Mouse (Mus musculus) ES-CJ7 (cell line): ENCODE measurements around the gene Tent5d.

Experiments
- DNase-seq: peaks from one replicate; pipeline ENCODE4 v3.0.0; 2011; ENCODE audit warnings: low read depth, low spot score

Gene Tent5d

GRCm38 (mm10) chrX:107792290-107792689, at the start of gene Tent5d:
TSS of gene Tent5d (plus strand) at chrX:107792590.
- DNase-seq = no peak

- DNase-seq = peak; percentile 5
These were observed 24.5 kb upstream of the Tent5d start for GRCm38 (mm10) chrX:107767896-107768295.

- DNase-seq = no peak
These were observed 2.3 kb upstream of the Tent5d start for GRCm38 (mm10) chrX:107790136-107790535.

GRCm38 (mm10) chrX:107790750-107791493, 1.5 kb upstream of the Tent5d start:
- DNase-seq = no peak

DNA sequence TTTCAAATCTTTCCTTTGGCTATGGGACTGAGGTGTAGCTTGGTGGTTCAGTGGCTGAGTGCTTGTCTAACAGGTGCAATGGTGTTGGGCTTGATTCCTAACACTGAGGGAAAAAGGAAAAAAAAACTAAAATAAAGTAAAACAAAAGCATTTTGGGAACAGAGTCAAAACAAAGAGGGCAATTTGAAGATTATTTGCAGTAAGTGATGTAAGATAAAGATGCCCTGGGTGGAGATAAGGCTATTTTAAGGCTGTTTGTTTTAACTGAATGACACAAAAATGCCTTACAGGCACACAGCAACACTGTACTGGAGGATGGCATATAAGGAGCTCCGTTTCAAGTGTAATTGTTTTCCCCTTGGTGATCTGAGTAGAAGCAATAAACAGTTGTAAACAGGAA, 3.4 kb downstream of the Tent5d start:
- DNase-seq = no peak

DNA sequence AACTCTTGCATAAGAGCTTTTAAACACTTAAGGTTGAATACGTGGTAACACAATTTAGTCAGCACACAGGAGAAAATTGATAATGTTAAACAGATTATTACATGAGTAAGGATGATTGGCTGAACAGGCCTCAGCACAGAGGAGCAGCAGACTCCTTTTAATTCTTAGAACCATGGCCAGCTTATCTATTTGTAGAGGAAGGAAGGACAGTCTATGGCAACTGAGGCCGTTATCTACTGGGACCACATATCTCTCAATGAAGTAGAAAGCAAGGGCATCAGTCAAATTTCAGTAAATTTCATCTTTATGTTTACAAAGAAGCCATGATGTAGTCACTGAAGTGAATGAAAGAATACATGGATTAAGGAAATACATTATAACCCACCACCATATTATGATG, 4.5 kb downstream of the Tent5d start:
- DNase-seq = no peak

- DNase-seq = no peak
These were observed 19.7 kb downstream of the Tent5d start for GRCm38 (mm10) chrX:107812120-107812519.

DNA sequence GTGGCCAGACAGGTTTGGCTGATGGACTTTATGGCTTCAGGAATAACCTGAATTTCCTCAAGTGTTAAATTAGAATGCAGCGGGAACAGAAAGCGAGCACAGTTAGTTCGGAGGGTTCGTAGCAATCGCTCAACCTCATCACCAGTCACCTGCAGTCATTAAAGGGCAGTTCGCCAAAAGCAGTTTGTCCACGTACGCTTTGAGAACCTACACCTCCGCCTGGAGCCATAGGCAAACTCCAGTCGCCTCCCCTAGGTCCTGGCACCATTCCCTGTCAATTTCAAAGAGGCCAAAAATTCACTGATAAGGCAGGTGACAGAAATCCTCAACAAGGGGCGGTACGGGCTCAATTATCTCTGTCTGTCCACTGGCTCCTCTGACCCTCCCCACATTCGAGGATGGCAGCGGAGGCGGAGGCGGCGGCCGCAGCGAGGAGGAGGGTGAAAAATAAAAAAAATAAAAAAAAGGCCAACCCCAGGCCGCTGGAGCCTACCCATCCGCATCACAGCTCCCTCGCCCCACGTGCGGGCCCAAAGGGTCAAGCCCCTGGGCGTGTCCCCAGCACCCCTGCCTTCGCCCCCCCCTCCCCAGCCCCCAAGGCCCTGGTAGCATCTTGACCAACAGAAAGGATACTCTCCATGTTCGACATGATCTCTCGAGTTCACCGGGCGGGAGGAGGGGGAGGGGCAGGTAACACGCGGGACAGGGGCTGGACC, 23.3 kb downstream of the Tent5d start:
- peak; percentile 1 for DNase-seq

GRCm38 (mm10) chrX:107816218-107816554, 23.8 kb downstream of the Tent5d start, which contains the start of gene 2610002M06Rik:
TSS of gene 2610002M06Rik (minus strand) at chrX:107816334.
- DNase-seq = peak; percentile 86

GRCm38 (mm10) chrX:107816726-107817125, 24.3 kb downstream of the Tent5d start:
- DNase-seq = no peak

DNA sequence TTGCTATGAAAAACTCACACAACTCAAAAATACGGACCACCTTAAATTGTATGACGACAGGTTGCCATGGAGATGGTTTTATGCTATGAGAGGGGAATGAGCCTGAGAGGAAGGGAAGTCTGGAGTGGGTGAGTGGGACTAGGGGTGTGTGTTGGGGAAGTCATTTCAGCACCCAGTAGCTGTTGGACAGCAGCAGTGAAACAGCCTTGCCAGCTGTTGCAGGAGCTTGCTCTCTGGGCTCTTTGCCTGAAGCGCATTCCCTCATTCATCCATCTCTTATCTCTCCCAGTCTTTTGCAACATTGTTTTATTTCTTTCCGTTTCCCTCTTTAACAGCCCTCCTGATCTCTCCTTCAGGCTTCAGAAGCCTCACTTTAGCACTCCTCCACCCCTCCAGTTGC, 65.8 kb downstream of the Tent5d start:
- peak; percentile 1 for DNase-seq
